Mouse (Mus musculus) brown adipose tissue, adult 24 weeks (tissue): Measurements from ENCODE around the gene Fancc. TPM values are rescaled to one million over a fixed set of nuclear protein-coding genes. Genes with fewer than 3 reads are reported as not detected.

Experiments used
- H3K27ac ChIP-seq: fragments of 200-500 bp; replicated peaks from 2 replicates; pipeline ENCODE4 v1.5.1; 2012; ENCODE audit warnings: low read depth, mild to moderate bottlenecking, low read length
- H3K4me1 ChIP-seq: fragments of 200-500 bp; 2 replicates; pipeline ENCODE4 v1.6.1; 2012; ENCODE audit warnings: low read length, mixed read lengths; ENCODE audit not compliant: control insufficient read depth, insufficient read depth, insufficient read length
- H3K4me3 ChIP-seq: fragments of 200-500 bp; 2 replicates; pipeline ENCODE4 v1.5.1; 2012; ENCODE audit warnings: low read depth, mild to moderate bottlenecking, low read length, moderate library complexity; ENCODE audit not compliant: insufficient read depth
- polyA plus RNA-seq: library from polyadenylated mRNA; stranded (reverse); fragments of >200 nt; gene quantifications from 2 replicates; pipeline ENCODE4 v1.2.4, GENCODE M21; 2012; ENCODE audit not compliant: missing spikeins, insufficient read depth, insufficient read length

Gene Fancc
- 4.0 and 10.3 TPM in 2 replicates for polyA plus RNA-seq

DNA sequence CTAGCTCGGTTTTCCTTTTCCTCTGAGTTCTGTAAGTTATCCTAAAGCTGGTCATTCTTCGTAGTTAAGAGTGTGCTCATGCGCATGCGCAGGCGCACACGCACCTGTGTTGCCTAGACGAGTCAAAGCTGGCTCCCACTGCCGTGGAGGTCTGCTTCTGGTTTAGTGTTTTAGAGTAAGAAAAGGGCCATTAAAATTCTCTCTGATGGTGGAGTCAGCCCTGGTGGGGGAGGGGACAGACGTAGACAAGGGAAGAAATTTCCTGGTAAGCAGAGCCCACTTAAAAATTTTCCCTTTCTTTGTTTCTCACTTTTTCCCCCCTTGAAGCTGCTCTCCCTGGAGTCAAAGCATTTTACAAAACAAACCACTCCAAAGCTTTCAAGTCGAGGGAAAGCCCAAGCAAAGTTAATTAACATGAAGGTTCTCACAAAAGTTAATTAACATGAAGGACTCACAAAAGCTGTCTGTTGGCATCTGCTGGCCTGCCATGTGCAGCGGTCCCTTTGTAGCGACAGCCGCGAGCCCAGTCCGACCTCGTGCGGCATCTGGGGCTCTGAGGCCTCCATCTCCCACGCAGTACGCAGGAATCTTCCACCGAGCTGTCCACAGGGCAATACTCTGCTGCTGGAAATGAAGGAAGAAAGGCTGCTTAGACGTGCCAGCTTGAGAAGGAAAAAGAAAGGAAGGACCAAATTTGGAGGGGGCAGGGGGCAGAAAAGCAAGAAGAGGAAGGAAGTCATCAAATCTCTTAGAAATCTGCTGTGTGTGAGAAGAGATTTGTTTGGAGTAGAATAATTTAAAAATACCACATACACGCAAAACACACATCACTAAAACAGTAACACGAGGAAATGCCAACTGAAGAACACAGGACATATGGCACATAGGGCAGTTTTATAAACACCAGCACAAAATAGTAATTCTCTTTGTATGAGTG, at the start of gene Fancc:
Gene Fancc (minus strand): TSS at position 633 of the 937 bp plus-strand sequence.
- Histone ChIP-seq H3K4me3 (no peak within 1 kb of the TSS), H3K27ac (no peak within 1 kb of the TSS), H3K4me1 (no peaks in the 10 kb centered on the region)

DNA sequence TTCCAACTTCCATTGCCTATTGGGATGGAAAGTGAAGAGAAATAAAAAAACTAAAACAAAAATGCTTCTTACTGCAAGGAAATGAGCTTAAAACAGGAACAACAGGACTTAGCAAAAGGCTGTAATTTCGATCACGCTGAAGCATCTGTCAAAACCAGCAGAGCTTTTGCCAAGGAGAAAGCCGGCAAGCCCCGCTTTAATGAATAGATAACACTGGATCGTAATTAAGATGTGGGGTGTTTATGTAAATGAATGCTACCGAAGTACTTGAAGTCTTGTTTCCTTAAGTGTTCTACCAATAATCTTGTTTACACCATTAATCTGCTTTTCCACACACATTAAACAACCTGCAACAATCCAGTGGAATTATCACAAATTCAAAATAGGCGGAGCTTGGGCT, 48.2 kb upstream of the Fancc start:
- Histone ChIP-seq H3K4me3 (no peak overlapping the region; the same call in 1 of the 2 replicates), H3K4me1 (peaks cover 11% of the 10 kb centered on the region; the same call in 1 of the 2 replicates), H3K27ac (peak overlapping the region; percentile 47; the same call in 1 of the 2 replicates)

DNA sequence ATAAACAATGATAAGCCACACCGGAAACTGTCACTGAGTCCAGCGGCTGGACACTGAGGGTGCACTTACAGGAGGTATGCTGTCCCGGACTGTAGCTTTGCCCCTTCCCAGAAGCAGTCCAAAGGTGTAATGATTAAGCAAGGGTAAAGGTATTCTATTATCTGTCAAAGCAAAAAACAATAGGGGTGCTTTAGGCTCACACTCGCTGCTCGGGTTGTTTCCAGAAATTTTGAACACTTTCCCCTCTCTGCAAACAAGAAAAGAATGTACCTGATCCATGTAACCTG, 47.8 kb upstream of the Fancc start:
- peak overlapping the region; percentile 47; the same call in 1 of the 2 replicates for H3K27ac ChIP-seq

DNA sequence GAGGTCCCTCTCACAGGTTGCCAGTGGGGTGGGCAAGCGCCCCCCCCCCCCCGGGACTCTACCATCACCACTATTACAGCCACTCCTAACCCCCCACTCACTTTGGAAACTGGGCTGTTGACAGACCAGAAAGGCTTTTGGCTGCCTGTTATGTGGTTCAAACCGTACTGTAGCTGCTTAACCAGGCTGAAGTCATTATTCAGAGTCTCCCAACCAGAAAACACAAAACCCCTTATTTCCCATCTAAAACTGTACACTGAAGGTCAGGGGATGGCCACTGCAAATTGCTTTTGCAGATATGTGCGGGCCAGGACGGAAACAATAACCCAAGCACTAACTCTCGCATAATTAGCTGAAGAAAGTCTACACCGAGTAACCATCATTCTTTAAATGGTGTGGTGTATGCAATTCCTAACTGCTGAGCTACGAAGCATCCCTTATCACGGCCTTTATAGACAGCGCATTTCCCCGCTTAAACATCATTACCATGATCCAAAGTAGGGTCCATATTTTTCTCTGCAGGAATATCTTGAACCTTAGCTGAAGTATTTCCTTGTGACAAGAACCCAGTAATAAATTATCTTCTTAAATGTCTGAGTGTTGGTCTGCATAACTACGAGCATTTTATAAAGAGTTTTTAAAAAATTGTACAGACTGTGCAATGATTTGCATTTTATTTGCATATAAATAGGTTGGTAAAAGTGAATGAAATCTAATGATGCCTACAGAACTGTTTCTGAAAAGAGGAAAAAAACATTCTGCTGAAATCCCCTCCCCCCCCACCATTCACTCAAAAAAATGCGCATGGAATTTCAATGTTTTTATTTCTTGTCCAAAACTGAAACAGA, 47.3 kb upstream of the Fancc start:
- H3K4me3 ChIP-seq = peak overlapping the region; percentile 22; the same call in 1 of the 2 replicates
- peak overlapping the region; percentile 27 for H3K27ac ChIP-seq

More for the DNA sequence above, 47.8 kb upstream of the Fancc start:
- Histone ChIP-seq H3K4me3 (peak overlapping the region; percentile 22), H3K4me1 (peaks cover 11% of the 10 kb centered on the region; the same call in 1 of the 2 replicates)

DNA sequence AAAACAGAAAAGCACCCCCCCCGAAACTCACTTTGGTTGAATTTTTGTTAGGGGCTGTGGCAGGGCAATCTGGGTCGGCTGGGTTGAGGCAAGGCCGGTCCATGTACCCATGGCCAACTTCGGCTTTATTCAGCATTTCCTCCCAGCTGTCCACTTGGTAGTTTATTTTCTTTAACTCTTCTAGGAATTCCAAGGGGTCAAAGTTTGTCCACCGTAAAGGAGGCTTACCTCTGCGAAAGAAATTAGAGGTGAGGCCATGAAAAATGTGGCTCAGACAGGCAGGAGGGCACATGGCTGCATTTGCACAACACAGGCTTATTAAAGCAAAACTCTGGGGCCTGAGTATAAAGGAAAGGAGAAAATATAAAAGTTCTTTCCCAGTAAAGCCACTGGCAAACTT, 46.4 kb upstream of the Fancc start:
- Histone ChIP-seq H3K4me3 (no peak overlapping the region), H3K27ac (no peak overlapping the region), H3K4me1 (peaks cover 4% of the 10 kb centered on the region; the same call in 1 of the 2 replicates)

More for the DNA sequence above, 47.3 kb upstream of the Fancc start:
- H3K4me1 ChIP-seq = peaks cover 9% of the 10 kb centered on the region; the same call in 1 of the 2 replicates

DNA sequence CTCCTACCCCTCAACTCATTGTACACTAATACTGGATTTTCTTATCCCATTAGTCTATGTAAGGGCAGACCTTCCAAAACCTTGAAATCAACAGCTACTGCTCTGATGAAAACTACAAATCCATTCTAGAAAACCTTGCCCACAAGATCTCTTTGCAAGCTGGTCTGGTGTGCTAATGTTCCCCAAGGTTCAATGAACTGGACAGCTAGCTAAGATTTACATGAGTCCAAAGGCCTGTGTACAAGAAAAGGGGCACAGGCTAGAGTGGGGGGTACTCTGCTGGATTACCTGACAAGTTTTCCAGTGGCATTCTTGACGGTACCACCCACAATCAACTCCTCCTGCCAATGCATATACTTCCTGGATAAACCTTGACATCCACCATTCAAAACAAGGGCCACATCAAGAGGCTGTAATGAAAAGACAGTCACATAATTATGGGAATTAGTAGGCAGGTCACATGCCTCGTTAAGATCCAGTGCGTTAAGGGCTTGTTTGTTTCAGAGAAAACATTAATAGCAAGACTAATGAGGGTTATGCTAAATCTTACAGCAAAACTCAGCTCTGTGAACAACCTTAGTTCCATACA, 45.8 kb upstream of the Fancc start:
- H3K27ac ChIP-seq = no peak overlapping the region
- peaks cover 4% of the 10 kb centered on the region; the same call in 1 of the 2 replicates for H3K4me1 ChIP-seq

DNA sequence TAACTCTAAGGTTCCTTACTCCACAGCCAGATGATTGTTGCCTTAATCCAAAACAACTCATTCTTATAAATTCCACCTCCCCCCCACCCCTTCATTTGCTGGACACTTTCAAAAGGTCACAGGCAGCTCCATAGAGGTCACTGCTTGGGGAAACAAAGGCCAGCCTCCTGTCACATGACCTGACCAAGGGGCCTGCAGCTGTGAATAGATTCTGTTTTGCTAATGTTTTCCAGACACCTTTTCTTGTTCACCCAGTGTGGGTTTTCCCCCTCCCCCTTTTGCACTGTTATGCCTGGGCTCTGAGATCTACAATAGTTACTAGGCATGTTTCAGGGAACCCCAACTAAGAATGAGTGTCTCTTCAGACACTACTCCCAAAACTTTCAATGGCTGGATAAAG, 44.4 kb upstream of the Fancc start:
- H3K4me3 ChIP-seq = no peak overlapping the region
- peaks cover 4% of the 10 kb centered on the region; the same call in 1 of the 2 replicates for H3K4me1 ChIP-seq
- H3K27ac ChIP-seq = no peak overlapping the region

More for the DNA sequence above, 45.8 kb upstream of the Fancc start:
- no peak overlapping the region for H3K4me3 ChIP-seq

DNA sequence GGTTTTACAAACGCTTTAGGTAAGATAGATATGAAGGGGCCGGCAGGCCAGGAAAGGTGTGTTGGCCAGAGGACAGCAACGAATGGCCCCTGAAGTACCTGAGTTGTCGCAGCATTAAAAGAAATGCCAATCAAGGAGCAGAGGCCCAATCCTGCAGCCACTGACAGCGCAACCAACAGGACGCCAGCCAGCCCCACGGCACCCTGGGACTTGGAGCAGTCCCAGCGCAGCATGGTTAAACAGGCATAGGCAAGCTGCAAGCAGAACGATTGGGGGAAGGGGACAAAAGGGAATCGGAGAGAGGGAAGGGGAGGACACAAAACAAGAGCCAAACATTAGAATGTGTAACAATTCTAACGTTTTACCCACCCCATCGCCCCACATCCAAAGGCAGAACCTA, 43.5 kb upstream of the Fancc start:
- Histone ChIP-seq H3K4me1 (peaks cover 4% of the 10 kb centered on the region; the same call in 1 of the 2 replicates), H3K27ac (no peak overlapping the region)

DNA sequence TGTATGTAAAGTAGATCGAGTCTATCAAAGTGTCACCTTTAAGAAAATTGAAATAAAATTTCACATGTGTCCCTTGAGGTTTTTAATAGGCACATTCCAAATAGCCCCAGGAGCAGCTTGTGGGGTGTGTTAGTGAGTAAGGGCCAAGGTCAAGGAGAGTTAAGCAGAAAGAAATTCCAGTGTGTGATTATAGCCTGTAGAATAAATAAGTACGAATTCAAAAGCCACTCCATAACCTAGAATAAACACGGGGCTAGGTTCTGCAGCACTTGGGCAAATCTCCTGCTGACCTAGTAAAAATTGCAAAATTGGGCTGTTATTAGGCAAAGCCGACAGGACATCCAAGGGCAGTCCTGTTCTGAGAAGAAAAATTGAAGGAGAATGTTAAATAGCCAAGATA, 37.9 kb upstream of the Fancc start:
- Histone ChIP-seq H3K4me1 (no peaks in the 10 kb centered on the region), H3K27ac (no peak overlapping the region), H3K4me3 (no peak overlapping the region)

More for the DNA sequence above, 43.5 kb upstream of the Fancc start:
- no peak overlapping the region for H3K4me3 ChIP-seq

DNA sequence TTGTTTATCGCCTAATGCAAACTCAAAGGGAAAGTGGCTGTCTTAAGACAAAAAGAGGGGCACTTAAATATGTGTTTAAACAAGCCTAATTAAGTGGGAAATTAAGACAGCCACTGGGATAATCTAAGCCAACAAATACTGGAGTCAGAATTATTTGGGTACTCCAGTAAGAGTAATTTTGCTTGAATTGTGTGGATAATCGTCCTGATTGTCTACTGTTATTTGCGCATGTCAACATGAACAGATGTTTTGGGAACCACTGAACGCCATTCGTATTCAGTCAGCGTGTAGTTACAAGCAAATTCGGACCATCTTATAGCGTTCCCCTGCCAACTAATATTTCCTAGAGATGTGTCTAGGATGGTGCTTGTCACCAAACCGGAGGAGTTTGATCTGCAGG, 33.8 kb upstream of the Fancc start:
- Histone ChIP-seq H3K4me3 (no peak overlapping the region), H3K4me1 (peaks cover 6% of the 10 kb centered on the region), H3K27ac (no peak overlapping the region)

DNA sequence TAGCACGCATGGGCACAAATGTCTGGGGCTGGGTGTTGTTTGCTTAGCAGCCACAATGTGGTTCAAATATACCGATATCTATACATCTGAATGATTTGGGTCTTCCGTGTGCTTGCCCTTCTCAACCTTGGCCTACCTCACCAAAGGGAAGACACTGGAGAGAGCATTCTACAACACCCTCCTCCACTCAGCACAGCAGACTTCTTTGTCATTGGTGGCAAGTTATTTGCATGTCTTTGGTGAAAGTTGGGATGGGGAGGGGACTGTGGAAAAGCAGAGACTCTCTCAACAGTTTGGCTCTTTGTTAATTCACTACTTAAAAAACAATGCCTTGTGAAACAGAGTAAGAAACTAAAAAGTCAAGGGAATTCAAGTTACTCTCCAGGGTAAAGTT, 33.3 kb upstream of the Fancc start:
- Histone ChIP-seq H3K27ac (no peak overlapping the region), H3K4me1 (peaks cover 6% of the 10 kb centered on the region), H3K4me3 (no peak overlapping the region)

DNA sequence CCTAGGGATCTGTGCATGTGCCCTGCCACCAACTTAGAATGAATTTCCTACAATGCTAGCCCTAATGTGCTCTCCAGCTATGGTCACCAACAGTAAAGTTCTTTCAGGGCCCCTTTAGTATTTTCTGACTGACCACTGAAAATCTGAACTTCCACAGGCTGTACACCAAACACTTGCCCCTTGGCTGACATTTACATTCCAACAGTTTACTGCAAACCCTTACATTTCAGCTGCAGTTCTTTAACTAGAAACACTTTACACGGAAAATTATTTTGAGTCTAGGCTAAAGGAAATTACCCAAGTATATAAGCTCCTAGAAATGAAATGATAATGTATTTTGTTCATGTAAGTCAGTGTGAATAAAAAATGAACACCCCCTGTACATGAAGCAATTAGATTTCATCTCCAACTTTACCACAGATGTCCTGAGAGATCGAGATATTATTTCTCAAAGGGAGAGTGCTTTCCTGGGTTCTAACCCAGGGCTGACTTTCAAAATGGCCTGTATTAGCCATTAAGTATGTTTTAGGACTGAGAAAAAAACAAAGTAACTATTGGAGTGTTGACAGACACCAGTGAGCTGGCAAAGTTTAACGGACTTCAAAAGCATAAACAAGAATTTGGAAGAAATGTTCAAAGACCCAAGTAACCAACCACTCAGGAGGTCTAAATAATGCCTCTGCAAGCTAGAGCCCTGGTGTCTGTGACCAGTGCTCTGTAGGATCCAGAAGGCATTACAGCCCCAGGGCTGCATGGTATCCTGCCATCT, 32.7 kb upstream of the Fancc start:
- H3K4me3 ChIP-seq = no peak overlapping the region
- H3K4me1 ChIP-seq = peaks cover 6% of the 10 kb centered on the region
- no peak overlapping the region for H3K27ac ChIP-seq

DNA sequence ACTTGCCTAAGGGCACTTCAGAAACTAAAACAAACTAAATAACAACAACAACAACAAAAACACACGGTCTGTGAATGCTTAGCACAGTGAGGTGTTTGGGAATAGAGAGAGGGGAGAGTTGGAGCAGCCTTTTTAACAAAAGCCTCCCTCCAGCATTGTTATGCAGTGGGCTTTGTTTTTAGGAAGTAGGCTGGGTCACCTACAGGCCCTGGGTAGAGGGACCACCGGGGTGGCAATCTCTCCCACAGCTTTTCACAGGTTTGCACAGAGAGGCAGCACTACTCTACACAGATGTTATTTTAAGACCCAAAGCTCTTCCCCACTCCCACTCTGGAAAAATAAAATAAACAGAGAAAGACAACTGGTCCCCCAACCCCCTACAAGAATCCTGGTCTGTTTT, 31.8 kb upstream of the Fancc start:
- Histone ChIP-seq H3K27ac (no peak overlapping the region), H3K4me3 (no peak overlapping the region), H3K4me1 (peaks cover 6% of the 10 kb centered on the region)

DNA sequence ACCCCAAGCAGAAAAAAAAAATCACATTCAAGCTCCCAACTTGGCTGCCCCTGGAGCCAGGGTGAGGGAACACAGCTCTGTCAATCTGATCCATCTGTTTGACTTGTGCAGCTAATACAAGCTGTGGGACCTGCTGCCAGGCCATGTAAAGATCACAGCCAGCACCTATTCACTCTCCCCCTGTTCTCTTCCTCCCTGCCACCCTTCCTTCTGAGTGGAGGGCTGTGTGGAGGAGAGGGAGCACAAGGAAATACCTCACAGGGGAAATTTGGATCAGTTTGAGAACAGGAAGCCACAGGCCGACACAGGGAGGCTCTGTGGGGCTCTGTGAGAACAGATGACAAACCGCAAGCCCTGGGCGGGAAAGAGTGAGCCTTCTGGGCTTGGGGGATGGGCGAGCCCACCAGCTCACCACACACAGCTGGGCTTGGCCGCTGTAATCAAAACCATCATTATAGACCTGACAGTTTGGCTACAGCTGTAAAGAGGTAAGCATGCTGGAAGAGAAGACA, 31.1 kb upstream of the Fancc start:
- H3K4me1 ChIP-seq = peaks cover 6% of the 10 kb centered on the region
- no peak overlapping the region for H3K4me3 ChIP-seq
- H3K27ac ChIP-seq = no peak overlapping the region
